Mouse (Mus musculus) T-helper 2 cell (primary cell): ENCODE data around the gene Col2a1.

Source experiments
- in situ Hi-C: fragments of 300-600 bp; cut with MboI, MseI; formaldehyde crosslinking; loops from one replicate; pipeline ENCODE4 v1.15.1; 2025; ENCODE audit warnings: high pct_unique_total_duplicates

Gene Col2a1

GRCm38 (mm10) chr15:97927821-97928220, 76.7 kb downstream of the Col2a1 start:
- in situ Hi-C loops: no loop called here

- in situ Hi-C loops: no loop called here
Observed at GRCm38 (mm10) chr15:97927018-97927417, 77.5 kb downstream of the Col2a1 start.
